Mouse (Mus musculus) intestine, postnatal 0 days (tissue): ENCODE measurements around the gene Usp46. TPM values are rescaled to one million over a fixed set of nuclear protein-coding genes. Genes with fewer than 3 reads are reported as not detected.
"Not testable (repeated sequence)": the region's sequence is repeated elsewhere in the genome, so short reads cannot be mapped to it uniquely, and the experiment has no call there.

Source experiments
- ATAC-seq: fragments of 200-750 bp; cut with Nextera tagmentation; 2 replicates; pipeline ENCODE4 v1.8.0; 2017; ENCODE audit warnings: mild to moderate bottlenecking, moderate TSS enrichment, moderate library complexity
- H3K27ac ChIP-seq: fragments of 300-500 bp; sonication (generic); 2 replicates; pipeline ENCODE4 v1.5.1; 2014; ENCODE audit warnings: mild to moderate bottlenecking, low read depth, low read length, moderate library complexity
- H3K27me3 ChIP-seq: fragments of 300-500 bp; sonication (generic); replicated peaks from 2 replicates; pipeline ENCODE4 v1.6.1; 2014; ENCODE audit warnings: low read length, mixed read lengths; ENCODE audit not compliant: control insufficient read depth, insufficient read depth
- H3K36me3 ChIP-seq: fragments of 300-500 bp; sonication (generic); 2 replicates; pipeline ENCODE4 v1.6.1; 2014; ENCODE audit warnings: mild to moderate bottlenecking, moderate library complexity; ENCODE audit not compliant: control insufficient read depth, insufficient read depth
- H3K4me1 ChIP-seq: fragments of 300-500 bp; sonication (generic); replicated peaks from 2 replicates; pipeline ENCODE4 v1.6.1; 2014; ENCODE audit warnings: antibody characterized with exemption, low read length, mixed read lengths; ENCODE audit not compliant: control insufficient read depth, insufficient read depth
- H3K4me2 ChIP-seq: fragments of 300-500 bp; sonication (generic); replicated peaks from 2 replicates; pipeline ENCODE4 v1.6.1; 2014; ENCODE audit warnings: low read depth, mild to moderate bottlenecking, moderate library complexity
- H3K4me3 ChIP-seq: fragments of 300-500 bp; sonication (generic); 2 replicates; pipeline ENCODE4 v1.5.1; 2014; ENCODE audit warnings: low read depth, low read length
- H3K9ac ChIP-seq: fragments of 300-500 bp; sonication (generic); 2 replicates; pipeline ENCODE4 v1.6.1; 2014; ENCODE audit warnings: mild to moderate bottlenecking, low read depth, low read length
- H3K9me3 ChIP-seq: fragments of 300-500 bp; sonication (generic); 2 replicates; pipeline ENCODE4 v1.6.1; 2016; ENCODE audit warnings: mixed run types; ENCODE audit not compliant: control insufficient read depth
- CTCF ChIP-seq: sonication (generic); IDR thresholded peaks from 2 replicates; pipeline ENCODE4 v1.5.1; 2016; ENCODE audit warnings: low read depth, mild to moderate bottlenecking, control low read depth, antibody characterized with exemption, moderate library complexity
- WGBS: fragments of 180-500 bp; shearing (Covaris S2); extraction: QIAGEN DNeasy Blood & Tissue Kit; methylation state at CpG from one replicate; pipeline ENCODE4 v1.1.7; 2014; 5-methylcytosine and 5-hydroxymethylcytosine counted together
- polyA plus RNA-seq: library from polyadenylated mRNA; unstranded; fragments of >200 nt; fragmentation: Nextera tagmentation; extraction: Ambion mirVana; gene quantifications from 2 replicates; pipeline ENCODE4 v1.2.1, GENCODE M21; 2015

The Usp46 gene
- polyA plus RNA-seq, 1 experiment from 2014 or later: 6.3 TPM

DNA sequence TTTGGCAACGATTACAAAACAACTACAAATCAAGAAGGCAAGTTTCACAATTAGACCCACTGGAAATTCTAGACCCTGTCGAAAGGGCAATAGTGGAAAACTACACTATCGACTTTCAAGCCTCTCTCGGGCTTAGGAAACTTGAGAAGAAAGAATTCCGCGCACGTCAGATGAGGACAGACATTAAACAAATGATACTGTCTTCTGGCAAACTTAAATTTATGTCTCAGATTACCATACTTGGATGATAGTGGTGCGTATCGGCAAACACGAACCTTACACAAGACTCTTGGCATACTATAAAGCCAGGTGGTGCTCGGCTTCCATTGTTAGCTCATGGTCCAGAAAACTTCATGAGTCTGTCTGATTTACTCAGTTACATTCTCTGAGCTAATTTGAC is 90.8 kb downstream of the Usp46 start:
- H3K27ac ChIP-seq: no peak overlapping the region
- no peak for ATAC-seq
- no peaks in the 10 kb centered on the region for H3K36me3 ChIP-seq
- no peaks in the 10 kb centered on the region for H3K4me1 ChIP-seq
- no peak overlapping the region for H3K9ac ChIP-seq
- H3K27me3 ChIP-seq: no peaks in the 10 kb centered on the region
- WGBS: 74% methylated on average over 11 of the region's 11 CpGs
- no peak overlapping the region for H3K4me2 ChIP-seq
- no peak for TF ChIP-seq CTCF
- no peaks in the 10 kb centered on the region for H3K9me3 ChIP-seq
- H3K4me3 ChIP-seq: no peak overlapping the region

DNA sequence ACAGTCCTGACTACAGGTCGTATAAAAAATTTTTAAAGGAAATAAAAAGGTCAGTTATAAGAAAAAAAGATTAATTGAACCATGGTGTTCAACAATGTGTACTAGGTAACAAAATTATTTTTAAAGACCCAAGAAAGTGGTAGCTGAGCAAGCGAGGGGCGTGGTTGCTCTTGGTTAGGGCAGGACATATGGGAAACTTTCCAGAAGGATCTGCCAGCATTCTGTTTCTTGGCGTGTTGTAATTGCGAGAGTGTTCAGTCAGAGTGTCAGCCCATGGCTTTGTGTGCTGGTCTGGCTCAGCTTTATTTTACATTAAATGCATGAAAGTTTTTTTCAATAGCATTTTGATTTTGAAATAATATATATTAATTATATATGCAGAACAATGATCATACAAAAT is 96.5 kb downstream of the Usp46 start:
- Histone ChIP-seq H3K36me3 (no peaks in the 10 kb centered on the region), H3K4me1 (no peaks in the 10 kb centered on the region), H3K27me3 (no peaks in the 10 kb centered on the region), H3K4me2 (no peak overlapping the region), H3K27ac (no peak overlapping the region), H3K9me3 (no peaks in the 10 kb centered on the region), H3K9ac (no peak overlapping the region), H3K4me3 (no peak overlapping the region)
- WGBS: 68% methylated on average over 5 of the region's 5 CpGs
- TF ChIP-seq CTCF: no peak
- no peak for ATAC-seq

GRCm38 (mm10) chr5:73970024-73970628 is 98.1 kb downstream of the Usp46 start:
- WGBS: 50% methylated on average over 7 of the region's 7 CpGs
- Histone ChIP-seq H3K9ac (no peak overlapping the region), H3K4me2 (peak overlapping the region; percentile 14), H3K27ac (no peak overlapping the region), H3K9me3 (no peaks in the 10 kb centered on the region), H3K27me3 (no peaks in the 10 kb centered on the region), H3K4me1 (no peaks in the 10 kb centered on the region), H3K36me3 (no peaks in the 10 kb centered on the region), H3K4me3 (no peak overlapping the region)
- no peak for TF ChIP-seq CTCF
- no peak for ATAC-seq

- H3K36me3 ChIP-seq: no peaks in the 10 kb centered on the region
- H3K4me3 ChIP-seq: no peak overlapping the region
- H3K27me3 ChIP-seq: no peaks in the 10 kb centered on the region
- no peaks in the 10 kb centered on the region for H3K9me3 ChIP-seq
- no peak overlapping the region for H3K4me2 ChIP-seq
- no peak overlapping the region for H3K27ac ChIP-seq
- no peak overlapping the region for H3K9ac ChIP-seq
- no peak for TF ChIP-seq CTCF
- no peak for ATAC-seq
- H3K4me1 ChIP-seq: no peaks in the 10 kb centered on the region
- WGBS: 84% methylated on average over 8 of the region's 8 CpGs
Observed at GRCm38 (mm10) chr5:73969338-73969737, 98.9 kb downstream of the Usp46 start.

- no peak overlapping the region for H3K4me3 ChIP-seq
- no peaks in the 10 kb centered on the region for H3K36me3 ChIP-seq
- H3K27ac ChIP-seq: no peak overlapping the region
- no peak for ATAC-seq
- no peaks in the 10 kb centered on the region for H3K27me3 ChIP-seq
- H3K4me2 ChIP-seq: no peak overlapping the region
- WGBS: 78% methylated on average over 7 of the region's 7 CpGs
- no peak overlapping the region for H3K9ac ChIP-seq
- no peak for TF ChIP-seq CTCF
- no peaks in the 10 kb centered on the region for H3K9me3 ChIP-seq
- no peaks in the 10 kb centered on the region for H3K4me1 ChIP-seq
Observed at GRCm38 (mm10) chr5:73959779-73960178, 108.5 kb downstream of the Usp46 start.

DNA sequence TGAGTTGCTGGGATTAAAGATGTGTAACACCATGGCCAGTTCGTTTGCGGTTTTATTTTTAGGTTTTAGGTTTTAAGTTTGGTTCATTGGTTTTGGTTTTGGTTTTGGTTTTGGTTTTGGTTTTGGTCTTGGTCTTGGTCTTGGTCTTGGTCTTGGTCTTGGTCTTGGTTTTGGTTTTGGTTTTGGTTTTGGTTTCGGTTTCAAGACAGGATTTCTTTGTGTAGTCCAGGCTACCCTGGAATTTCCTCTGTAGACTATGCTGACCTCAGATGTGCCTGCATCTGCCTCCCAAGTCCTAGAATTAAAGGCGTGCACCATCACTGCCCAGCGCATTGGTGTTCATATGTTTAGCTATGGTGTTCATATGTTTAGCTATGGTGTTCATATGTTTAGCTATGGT is 109.6 kb downstream of the Usp46 start:
- not testable (repeated sequence) for H3K27ac ChIP-seq, H3K4me3 ChIP-seq, H3K9ac ChIP-seq, H3K4me1 ChIP-seq, H3K4me2 ChIP-seq, H3K36me3 ChIP-seq, ATAC-seq, H3K9me3 ChIP-seq, H3K27me3 ChIP-seq
- WGBS: 97% methylated on average over 5 of the region's 5 CpGs

DNA sequence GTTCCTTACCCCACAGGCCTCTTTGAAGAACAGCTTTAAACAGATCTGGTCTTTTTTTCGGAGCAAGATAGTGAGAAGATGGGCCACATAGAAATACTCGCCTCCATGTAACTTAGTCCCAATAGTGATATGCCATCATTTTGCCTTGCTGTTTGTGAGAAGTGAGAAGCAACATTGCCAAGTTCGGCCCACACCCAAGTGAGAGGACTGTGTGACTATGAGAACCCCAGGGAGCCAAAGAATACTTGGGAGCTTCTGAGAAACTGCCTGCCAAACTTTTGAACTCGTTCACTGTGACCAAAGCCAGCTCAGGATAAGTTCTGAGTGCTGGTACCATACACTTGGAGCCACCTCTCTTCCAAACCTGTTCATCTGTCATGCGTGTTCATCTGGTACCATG is 110.1 kb downstream of the Usp46 start:
- 91% methylated on average over 5 of the region's 5 CpGs for WGBS
- no peaks in the 10 kb centered on the region for H3K36me3 ChIP-seq
- H3K4me1 ChIP-seq: no peaks in the 10 kb centered on the region
- H3K4me3 ChIP-seq: no peak overlapping the region
- no peak for ATAC-seq
- TF ChIP-seq CTCF: no peak
- H3K27ac ChIP-seq: no peak overlapping the region
- H3K9ac ChIP-seq: no peak overlapping the region
- H3K9me3 ChIP-seq: no peaks in the 10 kb centered on the region
- H3K4me2 ChIP-seq: no peak overlapping the region
- H3K27me3 ChIP-seq: no peaks in the 10 kb centered on the region
